Mouse (Mus musculus): ENCODE results near the gene Uts2r.
A peak's percentile ranks its signal among the peaks of the same experiment; 100 is the strongest.

The Uts2r gene

GRCm38 (mm10) chr11:121173203-121173602, 13.1 kb downstream of the Uts2r start:
- DNase-seq, result no peak

GRCm38 (mm10) chr11:121174234-121174633, 14.2 kb downstream of the Uts2r start:
- DNase-seq, result no peak

- no peak for DNase-seq
These were observed 16.5 kb downstream of the Uts2r start for GRCm38 (mm10) chr11:121176285-121177270.

GRCm38 (mm10) chr11:121189681-121190080, 29.6 kb downstream of the Uts2r start:
- DNase-seq, result peak; percentile 93

- DNase-seq, result no peak
These were observed 32.7 kb downstream of the Uts2r start for GRCm38 (mm10) chr11:121192742-121193141.

GRCm38 (mm10) chr11:121193415-121193814, 33.3 kb downstream of the Uts2r start:
- DNase-seq, result no peak

GRCm38 (mm10) chr11:121198622-121199021, 38.6 kb downstream of the Uts2r start:
- DNase-seq, result no peak

- no peak for DNase-seq
These were observed 39.8 kb downstream of the Uts2r start for GRCm38 (mm10) chr11:121199851-121200250.

- no peak for DNase-seq
These were observed 40.7 kb downstream of the Uts2r start for GRCm38 (mm10) chr11:121200781-121201180.

- no peak for DNase-seq
These were observed 41.5 kb downstream of the Uts2r start for GRCm38 (mm10) chr11:121201436-121202198.

- no peak for DNase-seq
These were observed 43.7 kb downstream of the Uts2r start for GRCm38 (mm10) chr11:121203859-121204160.

GRCm38 (mm10) chr11:121204161-121205006, 44.3 kb downstream of the Uts2r start, which contains the start of the genes Hexdc and Ogfod3:
Hexdc (plus strand) TSS chr11:121204433.
Ogfod3 (minus strand) TSS chr11:121204711.
- peak; percentile 100 for DNase-seq

Data from heart, adult 11 months (tissue).